Mouse (Mus musculus): Measurements from ENCODE around the gene Pou4f1.
"Not testable (repeated sequence)": the region's sequence is repeated elsewhere in the genome, so short reads cannot be mapped to it uniquely, and the experiment has no call there.

Gene Pou4f1

GRCm38 (mm10) chr14:104467966-104468622 lies at the start of gene Pou4f1:
Gene Pou4f1, minus strand, starts transcription at chr14:104467999.
- peak; percentile 37 to 49 for DNase-seq (ENCODE audit: low spot score in 2 of 2)

- DNase-seq (ENCODE audit: low spot score in 2 of 2) = no peak
These were observed 43.9 kb upstream of the Pou4f1 start for GRCm38 (mm10) chr14:104511664-104512063.

DNA sequence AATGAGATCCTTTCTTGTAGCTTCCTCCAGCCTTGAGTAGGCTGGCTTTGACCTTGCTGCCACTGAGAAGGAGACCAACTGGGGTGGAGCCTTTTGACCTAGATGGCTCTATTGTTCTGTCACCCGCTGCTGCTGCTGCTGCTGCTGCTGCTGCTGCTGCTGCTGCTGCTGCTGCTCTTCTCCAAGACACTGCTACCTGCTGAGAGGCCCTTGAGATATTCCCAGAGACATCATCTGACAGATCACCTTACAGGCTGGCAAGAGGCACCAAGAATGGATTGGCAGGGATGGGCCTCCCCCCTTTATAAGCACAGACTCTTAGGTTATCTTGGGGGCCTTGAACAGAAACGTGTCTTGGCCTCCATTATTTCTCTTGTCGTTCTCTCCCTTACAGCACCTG lies 35.0 kb upstream of the Pou4f1 start:
- not testable (repeated sequence) for DNase-seq (ENCODE audit: low spot score in 2 of 2)

DNA sequence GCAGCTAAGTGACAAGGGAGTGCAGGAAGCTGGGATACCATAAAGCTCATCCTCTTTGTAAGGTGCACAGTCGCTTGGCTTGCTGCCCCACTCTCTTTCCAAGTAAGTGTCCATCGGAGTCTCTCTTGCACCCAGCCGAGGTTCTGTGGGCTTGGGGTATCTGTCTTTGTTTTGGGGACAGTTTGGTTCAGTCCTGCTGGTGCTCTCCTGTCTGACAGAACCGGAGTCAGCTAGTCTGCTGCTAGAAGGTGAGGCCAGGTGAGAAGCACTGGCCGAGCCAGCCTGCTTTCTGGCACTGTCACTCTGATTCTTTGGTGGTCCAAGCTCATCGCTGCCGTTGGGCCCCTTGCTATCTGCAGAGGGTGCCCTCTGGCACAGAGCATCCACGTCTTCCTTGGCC lies 12.0 kb upstream of the Pou4f1 start:
- no peak for DNase-seq (ENCODE audit: low spot score in 2 of 2)

- no peak for DNase-seq (ENCODE audit: low spot score in 2 of 2)
These were observed 10.8 kb upstream of the Pou4f1 start for GRCm38 (mm10) chr14:104478593-104478992.

DNA sequence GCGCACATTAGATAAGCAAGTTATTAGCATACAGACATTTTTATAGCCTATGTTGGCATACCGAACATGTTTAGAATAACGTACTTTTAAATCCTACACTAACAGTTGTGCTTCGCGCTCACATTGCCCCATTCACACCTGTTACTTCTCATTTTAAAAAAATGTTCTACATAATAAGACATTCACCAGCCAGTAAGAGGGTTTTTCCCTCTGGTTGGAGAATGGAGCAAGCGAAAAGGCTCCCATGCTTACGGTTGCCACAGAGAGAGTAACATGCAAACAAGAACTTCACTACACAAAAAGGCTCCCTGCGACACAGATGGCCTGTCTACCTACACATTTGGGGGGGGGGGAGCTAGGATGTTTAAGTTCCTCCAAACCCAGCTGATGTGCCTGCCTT lies 9.8 kb upstream of the Pou4f1 start:
- no peak for DNase-seq (ENCODE audit: low spot score in 2 of 2)

DNA sequence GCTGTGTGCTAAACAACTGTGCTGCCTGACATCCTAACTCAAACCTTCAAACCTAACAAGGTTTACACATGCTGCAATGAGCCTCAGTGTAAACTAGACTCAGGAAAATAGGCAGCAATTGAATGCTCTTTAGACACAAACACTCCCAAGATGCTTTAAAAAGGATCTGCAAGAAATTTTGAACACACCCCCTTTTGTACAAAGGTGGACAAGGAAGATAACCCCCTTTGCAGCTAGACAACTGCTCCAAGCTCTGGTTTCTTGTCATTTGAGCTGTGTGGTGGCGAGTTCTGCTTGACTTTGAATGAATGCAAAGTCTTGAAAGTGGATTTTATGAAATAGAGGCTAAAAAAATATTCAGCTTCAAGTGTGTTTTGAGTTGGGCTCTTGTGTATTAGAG lies 7.6 kb upstream of the Pou4f1 start:
- DNase-seq (ENCODE audit: low spot score in 2 of 2) = no peak

DNA sequence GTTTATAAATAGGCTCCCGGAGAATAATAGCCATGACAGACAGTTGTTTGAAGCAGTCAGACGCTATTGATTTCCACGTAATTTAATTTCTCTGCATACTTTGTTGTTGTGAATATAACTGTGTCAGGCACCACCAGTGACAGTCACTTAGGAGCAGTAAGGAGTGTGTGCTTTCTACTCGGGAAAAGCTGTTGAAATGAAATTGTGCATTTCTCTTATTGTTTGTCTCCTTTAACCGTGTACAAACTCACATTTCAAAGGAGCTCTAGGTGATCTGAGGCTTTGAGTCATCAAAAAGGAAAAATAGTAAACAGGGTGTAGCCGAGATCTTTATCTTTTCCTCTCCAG lies 798 bp upstream of the Pou4f1 start:
- DNase-seq (ENCODE audit: low spot score in 2 of 2) = no peak

GRCm38 (mm10) chr14:104467133-104467965 lies 450 bp downstream of the Pou4f1 start:
- DNase-seq (ENCODE audit: low spot score in 2 of 2) = no peak

DNA sequence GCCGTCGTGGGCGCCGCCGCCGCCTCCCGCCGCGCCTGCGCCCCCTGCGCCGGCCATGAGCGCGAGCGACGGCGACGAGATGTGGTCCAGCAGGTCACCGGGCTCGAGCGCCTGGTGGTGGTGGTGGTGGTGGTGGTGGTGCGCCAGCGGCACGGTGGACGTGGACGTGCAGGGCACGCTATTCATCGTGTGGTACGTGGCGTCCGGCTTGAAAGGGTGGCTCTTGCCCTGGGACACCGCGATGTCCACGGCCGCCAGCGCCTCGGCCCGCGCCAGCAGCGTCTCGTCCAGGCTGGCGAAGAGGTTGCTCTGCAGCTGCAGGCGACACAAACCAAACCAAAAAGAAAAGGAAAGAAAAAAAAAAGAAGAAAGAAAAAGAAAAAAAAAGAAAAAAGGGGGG lies 1.2 kb downstream of the Pou4f1 start:
- no peak for DNase-seq (ENCODE audit: low spot score in 2 of 2)

DNA sequence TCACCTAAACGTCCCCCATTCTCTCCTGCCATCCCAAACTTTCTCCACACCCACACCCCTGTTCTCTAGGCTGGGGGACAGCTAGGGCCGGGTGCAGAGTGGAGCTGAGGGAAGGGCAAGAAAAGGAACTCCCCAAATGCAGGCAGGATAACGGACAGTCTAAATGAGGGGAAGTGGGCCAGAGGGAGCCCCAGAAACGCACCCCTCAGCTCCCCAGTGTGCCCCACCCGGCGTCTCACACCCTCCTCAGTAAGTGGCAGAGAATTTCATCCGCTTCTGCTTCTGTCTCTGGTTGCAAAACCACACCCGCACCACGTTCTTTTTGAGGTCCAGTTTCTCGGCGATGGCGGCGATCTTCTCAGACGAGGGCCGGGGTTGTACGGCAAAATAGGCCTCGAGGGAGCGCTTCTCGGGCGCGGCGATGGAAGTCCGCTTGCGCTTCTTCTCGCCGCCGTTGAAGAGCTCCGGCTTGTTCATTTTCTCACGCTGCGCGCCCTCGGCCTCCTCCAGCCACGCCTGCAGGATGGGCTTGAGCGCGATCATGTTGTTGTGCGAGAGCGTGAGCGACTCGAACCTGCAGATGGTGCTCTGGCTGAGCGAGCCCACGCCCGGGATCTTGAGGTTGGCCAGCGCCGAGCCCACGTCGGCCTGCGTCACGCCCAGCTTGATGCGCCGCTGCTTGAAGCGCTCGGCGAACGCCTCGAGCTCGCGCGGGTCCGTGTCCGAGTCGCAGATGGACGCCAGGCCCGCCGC lies 2.1 kb downstream of the Pou4f1 start:
- DNase-seq (ENCODE audit: low spot score in 2 of 2) = no peak

DNA sequence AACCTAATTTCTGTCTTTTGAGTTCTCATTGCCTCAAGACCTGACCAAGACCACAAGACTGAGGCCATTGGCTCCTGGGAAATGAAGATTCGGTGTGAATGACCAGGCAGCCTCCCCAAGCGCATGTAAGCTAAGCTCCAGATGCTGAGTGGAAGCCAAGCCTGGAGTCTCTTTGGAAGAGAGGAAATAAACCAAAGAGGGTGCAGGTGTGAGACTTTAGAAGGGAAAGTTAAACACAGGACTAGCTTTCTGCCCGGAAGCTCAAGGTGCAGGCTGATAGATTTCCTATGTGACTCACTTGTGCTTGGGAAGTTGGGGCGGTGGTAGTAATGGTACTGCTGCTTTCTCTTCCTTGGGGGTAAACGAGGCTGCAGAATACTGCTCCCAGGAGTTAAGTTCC lies 3.0 kb downstream of the Pou4f1 start:
- no peak for DNase-seq (ENCODE audit: low spot score in 2 of 2)

DNA sequence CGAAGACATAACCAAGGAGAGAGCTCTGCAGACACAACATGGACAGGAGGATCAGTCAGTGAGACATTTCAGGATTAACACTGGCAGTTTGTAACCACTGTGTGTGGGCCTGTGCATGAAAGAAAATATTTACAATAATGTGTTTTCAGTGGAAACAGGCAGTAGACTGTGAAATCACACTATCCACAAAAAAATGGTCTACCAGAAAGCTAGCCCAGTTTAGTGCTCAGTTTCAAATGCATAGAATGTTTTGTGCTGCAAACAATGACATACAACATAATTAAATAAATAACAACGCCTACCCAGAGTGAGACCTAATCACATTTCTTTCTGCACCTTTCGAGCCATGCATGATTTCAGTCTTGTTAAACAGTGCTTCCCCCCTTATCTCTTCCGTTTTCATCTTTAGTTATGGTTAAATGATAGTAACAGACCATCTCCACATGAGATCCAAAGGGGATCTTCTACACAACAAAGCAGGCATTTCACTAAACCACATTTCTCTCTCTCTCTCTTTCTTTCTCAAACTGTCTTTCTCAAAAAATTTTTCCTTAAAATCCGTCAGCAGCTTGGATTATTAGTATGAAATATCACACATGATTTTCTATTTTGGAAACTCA lies 4.1 kb downstream of the Pou4f1 start:
- no peak for DNase-seq (ENCODE audit: low spot score in 2 of 2)

DNA sequence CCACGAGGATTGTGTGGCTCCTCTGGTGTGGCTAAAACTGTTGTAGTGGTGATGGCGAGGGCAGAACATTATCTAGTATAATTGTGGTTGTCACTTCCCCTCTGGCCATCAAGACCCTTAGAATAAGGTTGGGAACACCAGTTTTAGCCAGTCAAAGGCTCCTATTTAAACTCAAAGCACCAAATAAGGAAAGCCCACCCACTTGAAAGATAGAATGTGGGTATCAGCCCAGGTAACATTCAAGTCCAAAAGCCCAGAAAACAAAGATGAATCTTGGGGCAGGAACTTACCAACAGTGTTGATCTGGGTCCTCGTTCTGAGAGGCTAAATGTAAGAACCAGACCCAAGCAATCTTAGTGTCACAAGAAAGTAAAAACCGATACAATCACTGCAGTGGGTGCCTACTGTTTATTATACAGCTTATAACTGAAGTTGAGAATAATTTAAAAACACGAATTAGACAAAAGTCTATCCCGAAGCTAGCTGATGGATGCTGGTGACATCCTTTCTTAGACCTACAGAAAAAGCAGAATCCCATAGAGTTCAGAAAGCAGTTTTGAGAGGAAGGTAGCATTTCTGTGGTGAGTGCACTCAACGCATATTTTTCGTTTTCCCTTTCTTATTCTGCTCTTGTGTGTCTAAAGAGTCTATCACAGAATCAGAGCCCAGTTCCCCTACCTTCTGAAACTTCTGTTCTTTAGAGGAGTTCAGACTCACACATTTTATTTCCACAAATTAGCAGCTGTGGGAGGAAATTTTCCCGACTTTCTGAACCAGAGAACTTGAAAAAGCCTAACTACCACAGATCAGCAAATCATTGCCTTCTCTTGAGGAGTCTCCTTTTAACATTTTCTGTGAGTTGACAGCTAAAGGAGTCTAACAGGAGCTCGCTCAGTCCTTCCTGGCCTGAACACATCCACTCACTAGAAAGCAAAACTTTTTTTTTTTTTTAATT lies 6.2 kb downstream of the Pou4f1 start:
- DNase-seq (ENCODE audit: low spot score in 2 of 2) = no peak

DNA sequence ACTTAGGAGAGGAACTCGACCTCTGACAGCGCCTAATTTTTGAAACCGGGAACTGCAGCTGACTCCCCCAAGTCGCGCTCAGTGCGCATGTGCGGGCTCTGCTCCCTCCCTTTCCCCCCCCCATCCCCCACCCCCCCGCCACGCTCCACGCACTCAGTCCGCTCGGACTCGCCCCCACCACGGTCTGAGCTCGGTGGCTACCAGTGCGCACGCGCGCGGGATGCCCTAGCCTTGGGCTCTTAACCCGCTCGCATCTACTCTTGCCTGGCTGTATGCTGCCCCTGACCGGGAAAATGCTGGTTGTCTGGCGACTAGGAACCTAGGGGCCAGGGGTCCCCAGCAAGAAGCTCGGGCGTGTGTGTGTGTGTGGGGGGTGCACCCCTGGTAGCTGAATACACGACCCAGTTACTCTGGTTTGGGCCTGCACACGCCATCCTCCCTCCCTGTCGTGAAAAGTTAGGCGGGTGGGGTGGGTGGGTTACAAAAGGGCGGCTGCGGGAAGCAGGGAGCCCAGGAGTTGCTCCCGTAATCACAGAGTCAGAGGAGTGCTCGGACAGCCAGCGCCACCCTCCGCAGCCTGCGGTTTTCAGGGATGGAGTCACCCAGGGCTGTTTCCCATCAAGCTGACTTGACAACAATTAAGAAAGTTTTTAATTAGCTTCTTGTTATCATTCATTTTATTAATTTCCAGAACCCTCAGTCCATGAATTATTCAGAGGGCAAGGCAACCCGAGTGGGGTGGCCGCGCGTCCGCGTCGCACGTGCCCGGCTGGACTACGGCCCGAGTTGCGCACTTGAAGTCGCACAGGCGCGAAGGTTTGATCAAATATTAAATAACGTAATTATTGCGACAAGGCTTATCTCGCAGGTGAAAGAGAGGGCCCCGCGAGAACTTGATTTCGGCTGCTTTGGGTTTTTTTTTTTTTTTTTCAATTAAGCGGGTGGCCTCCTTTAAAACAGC lies 7.2 kb downstream of the Pou4f1 start:
- DNase-seq (ENCODE audit: low spot score in 2 of 2) = no peak

DNA sequence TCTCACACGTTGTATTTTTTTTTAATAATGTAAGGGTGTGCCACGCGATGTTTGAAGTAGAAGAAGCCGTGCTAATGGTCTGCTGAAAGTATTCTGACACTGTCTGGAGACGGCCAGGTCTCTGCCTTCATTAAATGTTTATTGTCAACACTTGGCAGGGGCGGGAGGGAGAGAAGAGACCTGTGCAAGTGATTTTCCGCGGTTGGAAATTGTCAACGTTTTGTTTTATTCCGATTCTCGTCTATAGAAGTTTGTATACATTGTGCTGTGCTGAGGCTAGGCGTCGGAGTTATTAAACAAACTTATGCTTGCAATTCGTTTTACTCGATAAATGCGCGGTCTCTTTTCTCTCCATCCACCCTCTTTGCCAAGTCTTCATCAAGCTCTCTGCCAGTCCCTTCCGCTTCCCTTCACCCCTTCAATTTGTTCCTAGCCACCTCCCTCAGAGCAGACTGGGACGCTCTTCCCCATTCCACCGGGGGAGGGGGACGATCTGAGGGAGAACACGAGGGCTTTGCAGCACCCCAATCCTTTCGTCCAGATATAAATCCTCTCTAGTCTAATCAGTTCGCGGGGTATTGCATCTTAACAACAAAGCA lies 8.2 kb downstream of the Pou4f1 start:
- DNase-seq (ENCODE audit: low spot score in 2 of 2) = no peak

GRCm38 (mm10) chr14:104458728-104459512 lies 8.9 kb downstream of the Pou4f1 start:
- DNase-seq (ENCODE audit: low spot score in 2 of 2) = no peak

DNA sequence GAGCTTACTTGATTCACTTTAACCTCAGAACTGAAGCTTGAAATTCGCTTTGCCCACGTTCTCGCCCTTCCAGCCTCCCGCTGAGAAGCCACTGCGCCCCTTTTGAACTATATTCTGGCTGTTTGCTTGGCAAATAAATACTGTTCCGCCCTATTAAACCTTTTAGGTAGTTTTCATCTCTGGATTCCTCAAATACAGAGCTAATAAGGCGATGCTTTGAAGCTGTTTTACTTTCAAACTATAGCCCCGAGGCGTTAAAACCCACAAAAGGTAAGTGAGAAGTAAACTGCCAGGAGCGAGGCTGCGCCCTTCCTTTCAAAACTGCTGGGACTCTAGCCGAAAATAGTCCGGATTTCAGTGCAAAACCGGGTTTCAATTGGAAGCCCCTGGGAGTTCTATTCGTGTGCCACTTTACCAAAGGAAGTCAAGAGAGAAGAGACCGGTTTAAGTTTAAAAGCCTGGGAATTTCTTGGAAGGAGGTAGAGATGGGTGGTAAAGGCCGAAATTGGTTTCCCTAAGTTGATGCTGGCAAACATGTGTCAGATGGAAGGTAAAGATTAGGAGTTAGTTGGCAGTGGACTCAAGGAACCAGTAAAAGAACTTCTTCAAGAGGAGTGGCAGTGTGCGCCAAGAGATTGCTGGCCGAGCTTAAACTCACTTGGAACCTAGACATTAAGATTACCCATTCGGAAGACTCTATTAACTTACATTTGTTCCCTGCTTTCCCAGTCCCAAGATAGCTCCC lies 9.7 kb downstream of the Pou4f1 start:
- DNase-seq (ENCODE audit: low spot score in 2 of 2) = no peak
